ENCODE assay signal across 16 mouse cellular contexts in genomic region chrX:87600914-87601313, GRCm38 (mm10).
DNase-seq lines count a peak whose midpoint lies in the region; ATAC-seq lines count a peak whose summit lies in the region.
"Had no signal": no experiment of that assay in that cellular context is flagged by ENCODE, and none has a peak within 500 bp of the region (broad histone marks: within the 10 kb centered on the region; RNA-seq: fewer than 3 reads in every experiment).

No protein-coding gene starts in this region.

- no peak overlapping the region for H3K27ac ChIP-seq in embryonic facial prominence, embryonic 14.5 days (replicated peaks; ENCODE audit: low read depth, low read length)
- H3K27ac ChIP-seq: heart, embryonic 13.5 days; hindbrain, embryonic 13.5 days; limb, embryonic 12.5 days; macrophage had no signal

- H3K4me1 ChIP-seq in embryonic facial prominence, embryonic 14.5 days (ENCODE audit: control insufficient read depth, insufficient read depth, low read length), result no peaks in the 10 kb centered on the region
- H3K4me1 ChIP-seq: heart, embryonic 13.5 days; hindbrain, embryonic 13.5 days; limb, embryonic 12.5 days had no signal

- H3K9me3 ChIP-seq in embryonic facial prominence, embryonic 14.5 days (ENCODE audit: control insufficient read depth, low read length), result no peaks in the 10 kb centered on the region
- H3K9me3 ChIP-seq: heart, embryonic 13.5 days; hindbrain, embryonic 13.5 days; limb, embryonic 12.5 days had no signal

- H3K36me3 ChIP-seq in embryonic facial prominence, embryonic 14.5 days (ENCODE audit: control insufficient read depth, insufficient read depth, low read length), result no peaks in the 10 kb centered on the region
- H3K36me3 ChIP-seq: heart, embryonic 13.5 days; hindbrain, embryonic 13.5 days; limb, embryonic 12.5 days had no signal

- H3K9ac ChIP-seq in embryonic facial prominence, embryonic 14.5 days (ENCODE audit: low read depth, low read length), result no peak overlapping the region
- H3K9ac ChIP-seq: heart, embryonic 13.5 days; hindbrain, embryonic 13.5 days; limb, embryonic 12.5 days had no signal

- ATAC-seq in embryonic facial prominence, embryonic 14.5 days (ENCODE audit: low read depth), result no peak

- peak; percentile 1 for DNase-seq in embryo, embryonic 11 days
- DNase-seq in embryo, embryonic 10.5 days (ENCODE audit: low spot score), result no peak
- DNase-seq in layer of hippocampus, adult 9-10 months (ENCODE audit: low spot score), result peak; percentile 9
- DNase-seq in layer of hippocampus, adult 8-10 months (ENCODE audit: low spot score in 2 of 2), result no peak
- peak; percentile 1 for DNase-seq in ES-CJ7 (ENCODE audit: low read depth, low spot score)
- DNase-seq in embryonic facial prominence, embryonic 14.5 days (ENCODE audit: low spot score), result peak; percentile 6
- no peak for DNase-seq in urinary bladder, adult 2 months (ENCODE audit: low spot score)
- DNase-seq in gastrocnemius, postnatal 4 days (ENCODE audit: low spot score in 2 of 2), result no peak
- DNase-seq: gastrocnemius, postnatal 14 days; kidney, adult 8-10 months; layer of hippocampus, adult 9-11 months had no signal

- no peak overlapping the region for H3K4me3 ChIP-seq in embryonic facial prominence, embryonic 14.5 days (ENCODE audit: low read depth, low read length)
- H3K4me3 ChIP-seq: heart, embryonic 13.5 days; hindbrain, embryonic 13.5 days; limb, embryonic 12.5 days had no signal

- H3K27me3 ChIP-seq in embryonic facial prominence, embryonic 14.5 days (replicated peaks; ENCODE audit: control insufficient read depth, insufficient read depth, low read length), result no peaks in the 10 kb centered on the region
- H3K27me3 ChIP-seq: CH12.LX; heart, embryonic 13.5 days; hindbrain, embryonic 13.5 days; limb, embryonic 12.5 days had no signal

- H3K4me2 ChIP-seq in embryonic facial prominence, embryonic 14.5 days (ENCODE audit: low read depth, low read length), result no peak overlapping the region
- H3K4me2 ChIP-seq: heart, embryonic 13.5 days; hindbrain, embryonic 13.5 days; limb, embryonic 12.5 days had no signal

Comparison
In these comparisons a context has a peak if more than half of its experiments do, and no peak if none do; other contexts are left out.
1. DNase-seq: peak in embryo, embryonic 11 days (single experiment), layer of hippocampus, adult 9-10 months (single experiment), ES-CJ7 (single experiment) and embryonic facial prominence, embryonic 14.5 days (single experiment); none in embryo, embryonic 10.5 days (single experiment), layer of hippocampus, adult 8-10 months (0 of 2), urinary bladder, adult 2 months (single experiment) and gastrocnemius, postnatal 4 days (0 of 2).